Mouse (Mus musculus) liver, embryonic 14 days (tissue): Measurements from ENCODE around the gene Cntnap5a. TPM values are rescaled to one million over a fixed set of nuclear protein-coding genes. Genes with fewer than 3 reads are reported as not detected.

Source experiments
- polyA plus RNA-seq: library from polyadenylated mRNA; depleted of rRNA; stranded (reverse); fragments of >200 nt; gene quantifications from 2 replicates; pipeline ENCODE4 v1.2.3, GENCODE M21; 2012; rRNA removed

Gene Cntnap5a
- polyA plus RNA-seq, result not detected in 2 replicates

GRCm38 (mm10) chr1:115684518-115685368 is at the start of gene Cntnap5a:
Cntnap5a (plus strand) TSS chr1:115684756.

